Comparison of ENCODE assay signal across 33 mouse cellular contexts in the genomic region with DNA sequence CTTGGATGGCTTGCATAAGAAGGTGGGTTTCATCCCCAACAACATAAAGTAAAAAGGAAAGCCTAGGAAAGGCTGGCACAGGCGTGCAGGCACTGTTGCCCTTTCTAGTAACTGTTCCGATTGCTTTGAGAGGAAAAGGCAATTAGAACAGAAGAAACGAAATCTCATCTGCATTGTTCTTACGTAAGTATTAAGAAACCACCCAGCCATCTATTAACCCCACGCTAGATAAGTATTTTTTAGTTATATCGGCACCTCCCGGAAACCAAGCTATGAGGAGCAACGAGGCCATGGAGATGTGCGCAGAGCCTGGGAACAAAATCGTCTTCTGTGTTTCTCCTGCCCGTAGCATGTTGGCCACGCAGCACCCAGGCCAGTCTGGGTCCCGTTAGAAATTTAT. TPM values are rescaled to one million over a fixed set of nuclear protein-coding genes. Genes with fewer than 3 reads are reported as not detected.
A peak's percentile ranks its signal among the peaks of the same experiment; 100 is the strongest.
DNase-seq lines count a peak whose midpoint lies in the region; ATAC-seq and TF ChIP-seq lines count a peak whose summit lies in the region.
"Had no signal": no experiment of that assay in that cellular context is flagged by ENCODE, and none has a peak within 500 bp of the region (broad histone marks: within the 10 kb centered on the region; RNA-seq: fewer than 3 reads in every experiment).

No protein-coding gene starts in this region.

- no peaks in the 10 kb centered on the region for H3K36me3 ChIP-seq in liver, adult 2 months (ENCODE audit: control insufficient read depth, insufficient read depth, low read length)
- no peaks in the 10 kb centered on the region for H3K36me3 ChIP-seq in MEL (ENCODE audit: control insufficient read depth in 1 of 2, insufficient read depth in 2 of 2, low read length in 2 of 2)
- H3K36me3 ChIP-seq in liver, embryonic 12.5 days: no peaks in the 10 kb centered on the region
- H3K36me3 ChIP-seq in small intestine, adult 2 months (ENCODE audit: control insufficient read depth, insufficient read depth, low read length): no peaks in the 10 kb centered on the region
- H3K36me3 ChIP-seq: embryonic facial prominence, embryonic 10.5 days; embryonic facial prominence, embryonic 15.5 days; forebrain, embryonic 12.5 days; hindbrain, embryonic 13.5 days had no signal

- no peaks in the 10 kb centered on the region for H3K9me3 ChIP-seq in MEL (replicated peaks; ENCODE audit: insufficient read depth, low read length)
- H3K9me3 ChIP-seq in liver, embryonic 12.5 days (replicated peaks): no peaks in the 10 kb centered on the region
- H3K9me3 ChIP-seq: embryonic facial prominence, embryonic 10.5 days; embryonic facial prominence, embryonic 15.5 days; forebrain, embryonic 12.5 days; hindbrain, embryonic 13.5 days had no signal

- no peak overlapping the region for H3K9ac ChIP-seq in liver, adult 2 months (ENCODE audit: low read depth, low read length)
- peak overlapping the region; percentile 38; the same call in 1 of the 2 replicates for H3K9ac ChIP-seq in MEL (ENCODE audit: control insufficient read depth, low read depth, low read length, poor library complexity, severe bottlenecking)
- H3K9ac ChIP-seq in liver, embryonic 12.5 days: no peak overlapping the region
- H3K9ac ChIP-seq: embryonic facial prominence, embryonic 15.5 days; forebrain, embryonic 12.5 days; forebrain, postnatal 0 days; hindbrain, embryonic 13.5 days; liver, embryonic 14.5 days had no signal

- H3K27ac ChIP-seq in liver, adult 2 months (replicated peaks; ENCODE audit: insufficient read depth, low read depth, low read length): peak overlapping the region; percentile 58
- no peak overlapping the region for H3K27ac ChIP-seq in MEL (ENCODE audit: control insufficient read depth, low read depth, low read length)
- H3K27ac ChIP-seq in liver, embryonic 12.5 days: peak overlapping the region; percentile 13; the same call in 1 of the 2 replicates
- no peak overlapping the region for H3K27ac ChIP-seq in small intestine, adult 2 months (ENCODE audit: insufficient read depth, low read depth, low read length)
- H3K27ac ChIP-seq: embryonic facial prominence, embryonic 10.5 days; embryonic facial prominence, embryonic 15.5 days; forebrain, embryonic 12.5 days; hindbrain, embryonic 13.5 days; kidney, postnatal 0 days; liver, embryonic 14.5 days had no signal

- peak overlapping the region; percentile 45 for H3K4me3 ChIP-seq in liver, adult 2 months (ENCODE audit: insufficient read depth, low read depth, low read length)
- peak overlapping the region; percentile 52 to 68 for H3K4me3 ChIP-seq in MEL (ENCODE audit: control insufficient read depth in 1 of 2, insufficient read depth in 1 of 2, low read depth in 2 of 2, low read length in 2 of 2)
- H3K4me3 ChIP-seq in liver, embryonic 12.5 days: no peak overlapping the region
- peak overlapping the region; percentile 38 for H3K4me3 ChIP-seq in small intestine, adult 2 months (ENCODE audit: low read depth, low read length)
- H3K4me3 ChIP-seq: embryonic facial prominence, embryonic 10.5 days; embryonic facial prominence, embryonic 15.5 days; forebrain, embryonic 12.5 days; hindbrain, embryonic 13.5 days; megakaryocyte, embryonic 14.5 days had no signal

- no peak for ATAC-seq in liver, embryonic 12.5 days
- ATAC-seq in inflammation-experienced regulatory T-cells, adult 6 months: no peak
- ATAC-seq: activated CD4-positive, CD25-positive, alpha-beta regulatory T cell, adult 4 months; CD4-positive, CD25-positive, alpha-beta regulatory T cell, adult 4 months; forebrain, postnatal 0 days; lung, postnatal 0 days had no signal

- no peaks in the 10 kb centered on the region for H3K27me3 ChIP-seq in liver, adult 2 months (ENCODE audit: control insufficient read depth, insufficient read depth, low read length)
- no peaks in the 10 kb centered on the region for H3K27me3 ChIP-seq in MEL (ENCODE audit: control insufficient read depth in 1 of 2, insufficient read depth in 2 of 2, low read length in 2 of 2)
- no peaks in the 10 kb centered on the region for H3K27me3 ChIP-seq in liver, embryonic 12.5 days (replicated peaks)
- H3K27me3 ChIP-seq in small intestine, adult 2 months (ENCODE audit: control insufficient read depth, insufficient read depth, low read length): no peaks in the 10 kb centered on the region
- H3K27me3 ChIP-seq: embryonic facial prominence, embryonic 15.5 days; hindbrain, embryonic 13.5 days; megakaryocyte, embryonic 14.5 days had no signal

- 24% methylated on average over 13 of the region's 13 CpGs for WGBS in liver, adult 2 months
- 82% methylated on average over 13 of the region's 13 CpGs for whole genome bisulfite sequencing in liver, embryonic 12.5 days (ENCODE audit: insufficient replicate concordance)
- WGBS in small intestine, adult 2 months: 38% methylated on average over 13 of the region's 13 CpGs

- peak; percentile 53 for DNase-seq in liver, adult 2 months (ENCODE audit: extremely low read depth, low read depth, low spot score)
- DNase-seq in liver: no peak
- DNase-seq in MEL (ENCODE audit: low read depth, low spot score): no peak
- DNase-seq in embryo, embryonic 10 days (ENCODE audit: low spot score): no peak
- DNase-seq: adrenal gland, adult 2 months; adrenal gland, postnatal 36 days; cerebellum, adult 2 months; cerebellum, postnatal 14 days; forebrain, postnatal 0 days; gastrocnemius, postnatal 14 days; heart, adult 11 months; heart, postnatal 36 days; kidney, postnatal 4 days; left cerebral cortex, postnatal 4 days; lung, postnatal 4 days; midbrain, embryonic 14.5 days; right cerebral cortex, postnatal 25 days; spleen, adult 18-20 months; thymus, adult 2 months had no signal

- TF ChIP-seq EP300 in MEL (IDR thresholded peaks at IDR 0.05; ENCODE audit: low read depth in 1 of 2, low read length in 2 of 2): no peak

- peaks cover 2% of the 10 kb centered on the region; the same call in 1 of the 2 replicates for H3K4me1 ChIP-seq in liver, adult 2 months (ENCODE audit: control insufficient read depth, insufficient read depth, low read length)
- no peaks in the 10 kb centered on the region for H3K4me1 ChIP-seq in MEL (ENCODE audit: control insufficient read depth in 1 of 2, insufficient read depth in 2 of 2, low read length in 2 of 2)
- H3K4me1 ChIP-seq in liver, embryonic 12.5 days: no peaks in the 10 kb centered on the region
- H3K4me1 ChIP-seq in small intestine, adult 2 months (ENCODE audit: control insufficient read depth, insufficient read depth, insufficient read length, low read length): peaks cover 15% of the 10 kb centered on the region; the same call in 1 of the 2 replicates
- H3K4me1 ChIP-seq: embryonic facial prominence, embryonic 10.5 days; embryonic facial prominence, embryonic 15.5 days; forebrain, embryonic 12.5 days; hindbrain, embryonic 13.5 days had no signal

- TF ChIP-seq CTCF in liver, adult 2 months (IDR thresholded peaks at IDR 0.05; ENCODE audit: low read depth, low read length): no peak
- no peak for TF ChIP-seq CTCF in MEL (IDR thresholded peaks at IDR 0.05 in 2 of 3, conservative IDR thresholded peaks at IDR 0.05 in 1 of 3; ENCODE audit: control insufficient read depth in 1 of 3, insufficient read depth in 1 of 3, low read depth in 2 of 3, low read length in 3 of 3, poor library complexity in 1 of 3, severe bottlenecking in 1 of 3)
- TF ChIP-seq CTCF in small intestine, adult 2 months (IDR thresholded peaks at IDR 0.05; ENCODE audit: extremely low read depth, insufficient read length, insufficient replicate concordance, low read depth, low read length): no peak

- H3K79me2 ChIP-seq in liver, adult 2 months (ENCODE audit: control insufficient read depth, insufficient read depth, low read length): no peaks in the 10 kb centered on the region
- no peaks in the 10 kb centered on the region for H3K79me2 ChIP-seq in MEL (ENCODE audit: control insufficient read depth, insufficient read depth, low read length, poor library complexity)

- no peak overlapping the region for H3K4me2 ChIP-seq in liver, embryonic 12.5 days
- H3K4me2 ChIP-seq: embryonic facial prominence, embryonic 15.5 days; forebrain, embryonic 12.5 days; heart, embryonic 11.5 days; hindbrain, embryonic 13.5 days had no signal

- no peak for TF ChIP-seq RAD21 in MEL (IDR thresholded peaks at IDR 0.05; ENCODE audit: low read depth, low read length)

- TF ChIP-seq POLR2A in liver, adult 2 months (IDR thresholded peaks at IDR 0.05; ENCODE audit: extremely low read depth, insufficient read depth, low read length): no peak
- no peak for TF ChIP-seq POLR2A in MEL (IDR thresholded peaks at IDR 0.05; ENCODE audit: control insufficient read depth in 1 of 2, insufficient read depth in 1 of 2, low read depth in 1 of 2, low read length in 2 of 2, poor library complexity in 1 of 2)
- no peak for TF ChIP-seq POLR2A in small intestine, adult 2 months (IDR thresholded peaks at IDR 0.05; ENCODE audit: low read depth, low read length)

TF ChIP-seq in MEL, 35 proteins besides CTCF, POLR2A, EP300 and RAD21 (continues in another document):
- TF ChIP-seq POLR2AphosphoS2 (IDR thresholded peaks at IDR 0.05; ENCODE audit: low read length): no peak
- TF ChIP-seq SMC3 (IDR thresholded peaks at IDR 0.05; ENCODE audit: low read depth, low read length): no peak
- TF ChIP-seq NRF1 (IDR thresholded peaks at IDR 0.05; ENCODE audit: insufficient read depth, low read depth, low read length, poor library complexity, severe bottlenecking): no peak
- TF ChIP-seq NELFE (IDR thresholded peaks at IDR 0.05; ENCODE audit: low read depth, low read length): no peak
- TF ChIP-seq ZC3H11A (IDR thresholded peaks at IDR 0.05; ENCODE audit: low read depth, low read length): no peak
- TF ChIP-seq GABPA (IDR thresholded peaks at IDR 0.05; ENCODE audit: low read depth, low read length): no peak
- TF ChIP-seq MEF2A (IDR thresholded peaks at IDR 0.05; ENCODE audit: extremely low read depth, insufficient replicate concordance, low read depth, low read length, poor library complexity, severe bottlenecking): no peak
- TF ChIP-seq HCFC1 (IDR thresholded peaks at IDR 0.05; ENCODE audit: low read depth, low read length): no peak
- no peak for TF ChIP-seq UBTF (IDR thresholded peaks at IDR 0.05; ENCODE audit: borderline replicate concordance, insufficient read depth, low read depth, low read length)
- no peak for TF ChIP-seq E2F4 (IDR thresholded peaks at IDR 0.05; ENCODE audit: borderline replicate concordance, low read depth, low read length)
- TF ChIP-seq CHD1 (IDR thresholded peaks at IDR 0.05; ENCODE audit: low read depth, low read length): no peak
- TF ChIP-seq ZNF384 (IDR thresholded peaks at IDR 0.05; ENCODE audit: low read depth, low read length): no peak

RNA-seq across cellular contexts. Expression of a gene that starts 49.7 kb away (rescaled TPM):
- total RNA-seq in liver, adult 2 months (2014; rRNA removed): 6.2 and 6.4 TPM in 2 replicates
- polyA plus RNA-seq in liver, adult 2 months (2012; rRNA removed): 5.7 and 6.1 TPM in 2 replicates
- 12.0 and 12.3 TPM in 2 replicates for total RNA-seq in MEL (2012; rRNA removed)
- polyA plus RNA-seq in MEL (2012; ENCODE audit: insufficient read depth in 1 of 2, insufficient read length in 2 of 2, low read depth in 1 of 2, low replicate concordance in 2 of 2, missing spikeins in 1 of 2): 10 to 100 TPM in 1 of 2 experiments, not detected in 1; 24.4 TPM
- polyA plus RNA-seq in liver, embryonic 12.5 days (2016; fragmentation: Nextera tagmentation; extraction: Ambion mirVana): 15.7 and 16.1 TPM in 2 replicates
- polyA plus RNA-seq in small intestine, adult 2 months (2012; rRNA removed): 2.3 and 5.2 TPM in 2 replicates
- 1 to 10 TPM; 1.9 to 5.7 (median 3.7) TPM for polyA plus RNA-seq in inflammation-experienced regulatory T-cells, adult 6 months (2017; shearing (Covaris generic))

Comparison
In these comparisons a context has a peak if more than half of its experiments do, and no peak if none do; other contexts are left out.
1. H3K27ac ChIP-seq: peak in liver, adult 2 months (single experiment) and liver, embryonic 12.5 days (single experiment); none in MEL (single experiment) and small intestine, adult 2 months (single experiment).